Mouse (Mus musculus) lung, embryonic 16.5 days (tissue): ENCODE measurements around the gene Cep44. TPM values are rescaled to one million over a fixed set of nuclear protein-coding genes. Genes with fewer than 3 reads are reported as not detected.

Source experiments
- ATAC-seq: fragments of 200-750 bp; cut with Nextera tagmentation; 2 replicates; pipeline ENCODE4 v1.8.0; 2017; ENCODE audit warnings: low read depth, mild to moderate bottlenecking, moderate library complexity
- H3K27ac ChIP-seq: fragments of 300-500 bp; sonication (generic); 2 replicates; pipeline ENCODE4 v1.5.1; 2014; ENCODE audit warnings: mild to moderate bottlenecking, control low read depth, low read length
- H3K27me3 ChIP-seq: fragments of 300-500 bp; sonication (generic); 2 replicates; pipeline ENCODE4 v1.6.1; 2014; ENCODE audit warnings: low read depth, low read length, mixed read lengths; ENCODE audit not compliant: control insufficient read depth, insufficient read depth
- H3K36me3 ChIP-seq: fragments of 300-500 bp; sonication (generic); 2 replicates; pipeline ENCODE4 v1.6.1; 2014; ENCODE audit warnings: low read length; ENCODE audit not compliant: control insufficient read depth, insufficient read depth
- H3K4me1 ChIP-seq: fragments of 300-500 bp; sonication (generic); replicated peaks from 2 replicates; pipeline ENCODE4 v1.6.1; 2014; ENCODE audit warnings: low read length, mixed read lengths; ENCODE audit not compliant: control insufficient read depth, insufficient read depth
- H3K4me2 ChIP-seq: fragments of 300-500 bp; sonication (generic); 2 replicates; pipeline ENCODE4 v1.6.1; 2014; ENCODE audit warnings: low read depth, low read length, control low read depth
- H3K4me3 ChIP-seq: fragments of 300-500 bp; sonication (generic); 2 replicates; pipeline ENCODE4 v1.5.1; 2014; ENCODE audit warnings: mild to moderate bottlenecking, low read length, control low read depth
- H3K9ac ChIP-seq: fragments of 300-500 bp; sonication (generic); 2 replicates; pipeline ENCODE4 v1.6.1; 2014; ENCODE audit warnings: low read length, control low read depth
- H3K9me3 ChIP-seq: fragments of 300-500 bp; sonication (generic); 2 replicates; pipeline ENCODE4 v1.6.1; 2016; ENCODE audit warnings: low read length; ENCODE audit not compliant: control insufficient read depth
- WGBS: fragments of 180-500 bp; shearing (Covaris S2); extraction: QIAGEN DNeasy Blood & Tissue Kit; methylation state at CpG from one replicate; pipeline ENCODE4 v1.1.7; 2014; 5-methylcytosine and 5-hydroxymethylcytosine counted together
- polyA plus RNA-seq: library from polyadenylated mRNA; unstranded; fragments of >200 nt; fragmentation: Nextera tagmentation; extraction: Ambion mirVana; gene quantifications from 2 replicates; pipeline ENCODE4 v1.2.1, GENCODE M21; 2015

Gene Cep44
- polyA plus RNA-seq, 1 experiment from 2014 or later: 39.0 TPM

- Histone ChIP-seq H3K4me3 (peak overlapping the region; percentile 63), H3K9me3 (no peaks in the 10 kb centered on the region), H3K4me2 (peak overlapping the region; percentile 74), H3K36me3 (no peaks in the 10 kb centered on the region), H3K9ac (peak overlapping the region; percentile 89), H3K27ac (no peak overlapping the region), H3K4me1 (peaks cover 6% of the 10 kb centered on the region), H3K27me3 (no peaks in the 10 kb centered on the region)
- WGBS: 23% methylated on average over 10 of the region's 10 CpGs
- ATAC-seq: no peak
Measured at GRCm38 (mm10) chr8:56552045-56552444, 1.2 kb upstream of the Cep44 start.

- WGBS: 0% methylated on average over 28 of the region's 28 CpGs
- peak overlapping the region; percentile 55 for H3K27ac ChIP-seq
- ATAC-seq: peak; percentile 98
- H3K4me2 ChIP-seq: peak overlapping the region; percentile 74
- no peaks in the 10 kb centered on the region for H3K9me3 ChIP-seq
- no peaks in the 10 kb centered on the region for H3K36me3 ChIP-seq
- H3K27me3 ChIP-seq: no peaks in the 10 kb centered on the region
- H3K9ac ChIP-seq: peak overlapping the region; percentile 89
- H3K4me3 ChIP-seq: peak overlapping the region; percentile 63
- H3K4me1 ChIP-seq: peaks cover 6% of the 10 kb centered on the region
Measured at GRCm38 (mm10) chr8:56551361-56551852, 560 bp upstream of the Cep44 start.

GRCm38 (mm10) chr8:56547866-56548265 lies 3.0 kb downstream of the Cep44 start:
- no peak for ATAC-seq
- 80% methylated on average over 2 of the region's 2 CpGs for WGBS
- H3K9ac ChIP-seq: no peak overlapping the region
- 0 out of 2 replicates have a peak, but pooled peaks cover 2% of the 10 kb centered on the region for H3K36me3 ChIP-seq
- H3K4me3 ChIP-seq: no peak overlapping the region
- no peaks in the 10 kb centered on the region for H3K27me3 ChIP-seq
- H3K9me3 ChIP-seq: no peaks in the 10 kb centered on the region
- peaks cover 6% of the 10 kb centered on the region for H3K4me1 ChIP-seq
- no peak overlapping the region for H3K4me2 ChIP-seq
- no peak overlapping the region for H3K27ac ChIP-seq

GRCm38 (mm10) chr8:56540706-56541105 lies 10.1 kb downstream of the Cep44 start:
- no peak overlapping the region for H3K9ac ChIP-seq
- H3K4me2 ChIP-seq: no peak overlapping the region
- no peak for ATAC-seq
- H3K4me3 ChIP-seq: no peak overlapping the region
- peaks cover 22% of the 10 kb centered on the region for H3K36me3 ChIP-seq
- H3K27me3 ChIP-seq: no peaks in the 10 kb centered on the region
- WGBS: 84% methylated on average over 7 of the region's 7 CpGs
- H3K4me1 ChIP-seq: no peaks in the 10 kb centered on the region
- no peaks in the 10 kb centered on the region for H3K9me3 ChIP-seq
- no peak overlapping the region for H3K27ac ChIP-seq

- H3K9me3 ChIP-seq: no peaks in the 10 kb centered on the region
- H3K9ac ChIP-seq: no peak overlapping the region
- H3K4me3 ChIP-seq: no peak overlapping the region
- no peak overlapping the region for H3K27ac ChIP-seq
- whole genome bisulfite sequencing: 2% methylated on average over 3 of the region's 3 CpGs
- H3K4me2 ChIP-seq: no peak overlapping the region
- H3K36me3 ChIP-seq: peaks cover 6% of the 10 kb centered on the region; the same call in 1 of the 2 replicates
- no peaks in the 10 kb centered on the region for H3K27me3 ChIP-seq
- no peak for ATAC-seq
- H3K4me1 ChIP-seq: no peaks in the 10 kb centered on the region
Measured at GRCm38 (mm10) chr8:56530359-56530758, 20.5 kb downstream of the Cep44 start.

GRCm38 (mm10) chr8:56528869-56529268 lies 22.0 kb downstream of the Cep44 start:
- whole genome bisulfite sequencing: 84% methylated on average over 6 of the region's 6 CpGs
- Histone ChIP-seq H3K4me3 (no peak overlapping the region), H3K9me3 (no peaks in the 10 kb centered on the region), H3K4me1 (no peaks in the 10 kb centered on the region), H3K27ac (no peak overlapping the region), H3K4me2 (no peak overlapping the region), H3K36me3 (peaks cover 6% of the 10 kb centered on the region; the same call in 1 of the 2 replicates), H3K27me3 (no peaks in the 10 kb centered on the region), H3K9ac (no peak overlapping the region)
- ATAC-seq: no peak

GRCm38 (mm10) chr8:56521051-56521450 lies 29.8 kb downstream of the Cep44 start:
- ATAC-seq: no peak
- no peak overlapping the region for H3K4me3 ChIP-seq
- H3K9me3 ChIP-seq: no peaks in the 10 kb centered on the region
- no peaks in the 10 kb centered on the region for H3K27me3 ChIP-seq
- no peaks in the 10 kb centered on the region for H3K4me1 ChIP-seq
- WGBS: 75% methylated on average over 4 of the region's 4 CpGs
- no peak overlapping the region for H3K9ac ChIP-seq
- no peaks in the 10 kb centered on the region for H3K36me3 ChIP-seq
- no peak overlapping the region for H3K4me2 ChIP-seq
- no peak overlapping the region for H3K27ac ChIP-seq

GRCm38 (mm10) chr8:56520249-56520648 lies 30.6 kb downstream of the Cep44 start:
- H3K27ac ChIP-seq: no peak overlapping the region
- H3K4me2 ChIP-seq: no peak overlapping the region
- 73% methylated on average over 2 of the region's 2 CpGs for WGBS
- H3K9me3 ChIP-seq: no peaks in the 10 kb centered on the region
- no peaks in the 10 kb centered on the region for H3K4me1 ChIP-seq
- H3K36me3 ChIP-seq: no peaks in the 10 kb centered on the region
- no peak overlapping the region for H3K9ac ChIP-seq
- no peak for ATAC-seq
- no peak overlapping the region for H3K4me3 ChIP-seq
- H3K27me3 ChIP-seq: no peaks in the 10 kb centered on the region

- H3K4me1 ChIP-seq: no peaks in the 10 kb centered on the region
- H3K4me2 ChIP-seq: no peak overlapping the region
- no peaks in the 10 kb centered on the region for H3K9me3 ChIP-seq
- WGBS: 63% methylated on average over 6 of the region's 6 CpGs
- no peak overlapping the region for H3K4me3 ChIP-seq
- no peak overlapping the region for H3K27ac ChIP-seq
- no peaks in the 10 kb centered on the region for H3K27me3 ChIP-seq
- no peak overlapping the region for H3K9ac ChIP-seq
- no peak for ATAC-seq
- no peaks in the 10 kb centered on the region for H3K36me3 ChIP-seq
Measured at GRCm38 (mm10) chr8:56518848-56519247, 32.0 kb downstream of the Cep44 start.
